Mouse (Mus musculus): Measurements from ENCODE around the gene Olfr362.
"Not testable (repeated sequence)": the region's sequence is repeated elsewhere in the genome, so short reads cannot be mapped to it uniquely, and the experiment has no call there.

The Olfr362 gene

DNA sequence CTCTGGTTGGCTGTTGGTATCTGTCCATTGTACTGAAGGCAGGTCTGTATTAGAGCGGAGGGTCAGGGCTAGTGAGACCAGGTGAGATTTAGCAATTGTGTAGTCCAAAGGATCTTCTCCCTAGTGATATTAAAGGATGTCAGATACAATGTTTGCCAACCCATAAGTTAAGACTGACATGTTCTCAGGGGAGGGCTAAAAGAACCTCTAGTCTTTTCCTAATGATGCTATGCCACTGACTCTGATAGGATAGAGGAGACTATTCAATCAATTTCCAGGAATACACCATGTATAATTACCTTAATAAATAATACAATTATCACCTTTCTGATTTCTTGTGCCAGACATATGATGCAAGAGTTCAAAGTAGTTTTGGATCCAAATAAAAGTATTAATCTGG, at the start of gene Olfr362:
TSS of gene Olfr362 (minus strand) at position 101 of the 400 bp plus-strand sequence.
- no peak for DNase-seq (ENCODE audit: low spot score in 2 of 2)

GRCm38 (mm10) chr2:37139022-37139421, 21.3 kb upstream of the Olfr362 start, which contains the start of gene Olfr364-ps1:
Gene Olfr364-ps1, plus strand, starts transcription at chr2:37139322.
- DNase-seq (ENCODE audit: low spot score in 2 of 2): no peak

- DNase-seq (ENCODE audit: low spot score in 2 of 2): not testable (repeated sequence)
Measured at GRCm38 (mm10) chr2:37089190-37089589, 28.5 kb downstream of the Olfr362 start, which contains the start of gene Olfr361. Gene Olfr361, minus strand, starts transcription at chr2:37089290.

- DNase-seq (ENCODE audit: low spot score in 2 of 2): no peak
Measured at GRCm38 (mm10) chr2:37065446-37065845, 52.3 kb downstream of the Olfr362 start, which contains the start of gene Olfr360. Gene Olfr360, plus strand, starts transcription at chr2:37065746.

Measured in thymus, postnatal 10 days (tissue).